Mouse (Mus musculus): ENCODE measurements around the gene Dph5. TPM values are rescaled to one million over a fixed set of nuclear protein-coding genes. Genes with fewer than 3 reads are reported as not detected.

Dph5 gene
- 70.0 TPM for polyA plus RNA-seq (2017; shearing (Covaris generic))

DNA sequence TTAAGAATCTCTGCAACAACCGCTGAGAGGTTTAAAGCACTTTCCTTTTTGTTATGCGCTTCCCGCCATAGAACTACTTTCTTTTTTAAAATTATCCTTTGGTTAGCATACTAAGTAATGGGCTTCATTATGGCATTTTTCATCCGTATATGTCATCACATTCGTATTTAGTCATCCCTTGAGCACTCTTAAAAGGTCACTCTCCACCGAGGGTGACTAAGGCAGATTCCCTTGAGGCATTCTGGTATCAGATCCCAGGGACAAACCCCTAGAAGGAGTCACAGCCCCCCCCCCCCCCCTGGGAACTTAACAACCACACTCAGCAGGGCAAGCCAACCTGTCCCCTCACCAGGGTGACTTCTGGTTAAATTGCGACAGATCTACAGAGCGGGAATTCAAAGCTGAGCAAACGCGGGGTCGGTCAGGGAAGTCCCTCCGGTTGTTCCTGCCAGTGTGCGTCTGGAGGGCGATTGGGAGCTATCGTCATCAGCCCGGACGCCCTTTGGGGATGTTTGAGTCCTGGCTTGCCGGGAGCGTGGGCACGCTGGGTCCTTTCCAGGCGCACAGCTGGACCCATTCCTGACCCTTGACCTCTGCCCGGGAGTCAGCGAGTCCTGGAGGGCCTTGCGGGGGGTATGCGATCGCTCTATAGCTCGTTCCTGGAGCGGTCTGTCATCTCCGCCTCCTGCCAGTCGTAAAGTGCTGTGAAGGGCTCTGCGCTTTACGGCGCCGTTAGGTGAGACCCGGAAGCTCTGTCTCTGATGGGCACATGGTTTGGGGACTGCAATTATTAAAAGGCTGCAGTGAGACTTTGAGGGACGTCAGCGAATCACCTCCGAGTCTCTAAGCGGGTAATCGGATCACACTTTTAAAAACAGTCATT lies at the start of gene Dph5:
Gene Dph5 (plus strand): TSS at position 411 of the 883 bp plus-strand sequence.

Other genes with a start within 250 kb of the Dph5 start
- 322 TPM for gene S1pr1, start 172.8 kb upstream of the Dph5 start, polyA plus RNA-seq (2017; shearing (Covaris generic))
- gene Slc30a7, start 119.6 kb downstream of the Dph5 start, polyA plus RNA-seq (2017; shearing (Covaris generic)): 75.1 TPM
- 6.7 TPM for gene Extl2, start 119.6 kb downstream of the Dph5 start, polyA plus RNA-seq (2017; shearing (Covaris generic))
- gene Vcam1, start 241.9 kb downstream of the Dph5 start, polyA plus RNA-seq (2017; shearing (Covaris generic)): 28.4 TPM

Measured in inflammation-experienced regulatory T-cells, adult 16 weeks (primary cell).